Mouse (Mus musculus) heart, adult 2 months (tissue): ENCODE measurements around the gene Ptprh.

Source experiments
- CTCF ChIP-seq: fragments of 200-600 bp; IDR thresholded peaks from 2 replicates; pipeline ENCODE4 v1.8.1; 2022; ENCODE audit warnings: antibody characterized with exemption, mild to moderate bottlenecking, moderate library complexity
- EP300 ChIP-seq: fragments of 200-500 bp; IDR thresholded peaks from 2 replicates; pipeline ENCODE4 v1.6.1; 2011; ENCODE audit warnings: low read depth, low read length, control low read depth; ENCODE audit not compliant: insufficient read depth
- POLR2A ChIP-seq: fragments of 200-500 bp; IDR thresholded peaks from 2 replicates; pipeline ENCODE4 v1.6.1; 2011; ENCODE audit warnings: mild to moderate bottlenecking, low read depth, low read length, control low read depth; ENCODE audit not compliant: insufficient read depth

GRCm38 (mm10) chr7:4507220-4507619, 96.6 kb downstream of the Ptprh start:
- TF ChIP-seq CTCF (no peak), POLR2A (no peak), EP300 (no peak)
